Mouse (Mus musculus) MN1 (cell line): ENCODE data around the gene Xpo5.
A peak's percentile ranks its signal among the peaks of the same experiment; 100 is the strongest.

ENCODE experiments used
- DNase-seq: peaks from one replicate; pipeline ENCODE4 v3.0.0-alpha.2; 2016; ENCODE audit warnings: low spot score

Gene Xpo5

GRCm38 (mm10) chr17:46202421-46203071 is at the start of gene Xpo5, which contains the start of gene Polh:
Gene Xpo5 (plus strand): TSS chr17:46202782.
Gene Polh (minus strand): TSS chr17:46202645.
- peak; percentile 99 for DNase-seq

- peak; percentile 93 for DNase-seq
These were observed 49.5 kb upstream of the Xpo5 start, which contains the start of gene Mad2l1bp for GRCm38 (mm10) chr17:46152847-46153782. Gene Mad2l1bp (minus strand): TSS chr17:46153553.

DNA sequence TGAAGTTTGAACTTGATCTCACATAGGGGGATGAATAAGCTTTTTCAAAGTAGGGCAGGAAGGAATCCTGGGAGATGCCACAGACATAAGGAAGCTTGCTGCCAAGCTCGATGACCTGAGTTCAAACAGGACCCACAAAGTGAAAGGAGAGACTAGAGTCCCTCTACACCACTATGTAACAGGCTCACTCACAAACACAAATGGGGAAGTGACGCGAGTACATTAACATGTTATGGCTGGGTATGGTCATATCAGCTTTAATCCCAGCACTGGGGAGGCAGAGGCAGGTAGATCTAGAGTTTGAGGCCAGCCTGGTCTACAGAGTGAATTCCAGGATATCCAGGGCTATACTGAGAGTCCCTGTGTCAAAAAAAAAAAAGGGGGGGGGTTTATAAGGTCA is 48.2 kb upstream of the Xpo5 start:
- no peak for DNase-seq

DNA sequence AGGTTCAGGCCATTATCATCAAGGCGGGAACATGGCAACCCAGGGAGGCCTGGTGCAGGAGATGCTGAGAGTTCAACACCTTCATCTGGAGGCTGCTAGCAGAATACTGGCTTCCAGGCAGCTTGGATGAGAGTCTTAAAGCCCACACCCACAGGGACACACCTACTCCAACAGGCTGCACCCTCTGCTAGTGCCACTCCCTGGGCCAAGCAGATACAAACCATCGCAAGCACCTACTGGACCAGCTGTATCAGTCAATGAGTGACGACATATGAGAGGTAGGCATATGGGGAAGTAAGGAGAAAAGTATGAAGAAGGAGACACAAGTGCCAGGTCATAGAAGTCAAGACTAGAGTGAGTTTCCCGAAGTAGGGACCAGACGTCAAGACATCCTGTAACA is 45.9 kb upstream of the Xpo5 start:
- DNase-seq, result no peak

DNA sequence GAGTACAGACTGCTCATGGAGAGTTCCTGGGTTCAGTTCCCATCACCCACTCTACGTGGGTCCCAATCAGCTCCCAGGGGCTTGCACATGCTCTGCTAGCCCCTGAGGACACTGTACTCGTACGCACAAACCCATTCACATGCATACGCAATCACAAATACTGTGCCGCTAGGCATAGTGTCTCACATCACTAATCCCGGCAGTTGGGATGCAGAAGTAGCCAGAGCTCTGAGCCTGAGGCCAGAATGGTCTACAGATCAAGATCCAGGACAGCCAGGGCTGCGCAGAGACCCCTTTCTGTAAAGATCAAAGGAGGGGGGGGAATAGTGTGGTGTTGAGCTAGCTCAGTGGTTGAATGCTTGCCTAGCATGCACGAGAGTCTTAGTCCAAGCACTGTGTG is 45.5 kb upstream of the Xpo5 start:
- no peak for DNase-seq

- no peak for DNase-seq
These were observed 43.3 kb upstream of the Xpo5 start for GRCm38 (mm10) chr17:46159236-46159635.

GRCm38 (mm10) chr17:46160090-46160662 is 42.4 kb upstream of the Xpo5 start:
- DNase-seq, result peak; percentile 93

DNA sequence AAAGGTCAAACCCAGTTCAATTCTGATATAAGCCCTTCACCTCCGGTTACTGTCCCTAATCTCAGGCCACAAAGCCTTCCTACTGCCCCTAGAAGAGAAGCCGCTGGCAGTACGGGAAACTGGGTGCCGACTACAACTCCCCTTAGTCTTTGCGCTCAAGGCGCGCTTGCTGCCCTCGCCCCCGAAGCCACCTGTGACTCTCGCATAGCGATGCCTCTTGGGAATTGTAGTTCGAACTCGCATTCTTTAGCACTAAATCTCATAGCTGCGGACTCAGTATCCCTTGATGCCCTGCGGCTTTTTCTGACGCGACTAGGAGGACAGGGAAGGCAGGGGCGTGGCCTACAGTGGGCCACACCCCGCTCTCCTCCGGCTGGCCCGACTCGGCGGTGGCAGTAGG is 41.9 kb upstream of the Xpo5 start, which contains the start of gene Gtpbp2:
TSS of gene Gtpbp2 (plus strand) at position 347 of the 400 bp plus-strand sequence.
- DNase-seq, result peak; percentile 100

- peak; percentile 68 for DNase-seq
These were observed 41.4 kb upstream of the Xpo5 start for GRCm38 (mm10) chr17:46161179-46161578.

- DNase-seq, result peak; percentile 36
These were observed 40.9 kb upstream of the Xpo5 start for GRCm38 (mm10) chr17:46161710-46162109.

GRCm38 (mm10) chr17:46162551-46162950 is 40.0 kb upstream of the Xpo5 start:
- no peak for DNase-seq

DNA sequence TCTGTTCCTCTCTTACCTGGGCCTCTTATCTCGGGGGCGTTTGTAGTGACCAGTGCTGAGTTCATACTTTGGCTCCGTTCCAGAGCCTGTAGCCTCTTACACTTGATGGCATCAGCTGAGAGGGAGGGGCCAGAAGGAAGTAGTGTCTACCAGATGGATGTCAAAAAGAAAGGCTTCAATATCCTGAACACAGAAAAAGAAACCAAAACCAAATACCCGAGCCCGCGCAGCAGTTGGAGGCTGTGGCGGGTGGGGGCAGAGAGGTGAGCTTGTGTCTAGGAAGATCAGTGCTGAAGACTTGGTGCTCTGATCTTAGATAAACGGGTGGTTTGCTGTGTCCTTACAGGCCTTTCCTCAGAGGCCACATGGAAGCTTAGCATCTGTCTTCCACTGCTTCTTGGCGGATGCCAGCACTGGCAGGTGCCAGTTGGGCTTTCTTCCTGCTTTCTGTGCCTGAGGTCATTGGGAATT is 39.6 kb upstream of the Xpo5 start:
- DNase-seq, result peak; percentile 90

DNA sequence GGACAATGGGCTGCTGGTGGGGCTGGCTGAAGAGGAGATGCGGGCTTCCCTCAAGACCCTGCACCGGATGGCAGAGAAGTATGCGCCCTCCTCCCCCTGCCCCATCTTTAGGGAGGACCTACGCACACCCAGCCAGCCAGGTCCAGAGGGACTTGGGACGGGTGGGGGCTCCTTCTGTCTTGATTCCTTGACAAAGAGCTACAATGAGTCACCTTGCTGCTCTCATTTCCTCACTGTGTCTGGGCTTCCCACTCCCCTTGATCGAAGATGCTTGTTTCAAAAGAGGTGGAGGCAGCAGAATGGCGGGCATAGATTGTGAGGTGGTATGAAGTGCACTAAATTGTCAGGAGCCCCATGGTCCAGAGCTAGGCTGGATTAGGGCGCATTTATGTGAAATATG is 38.3 kb upstream of the Xpo5 start:
- DNase-seq, result no peak

DNA sequence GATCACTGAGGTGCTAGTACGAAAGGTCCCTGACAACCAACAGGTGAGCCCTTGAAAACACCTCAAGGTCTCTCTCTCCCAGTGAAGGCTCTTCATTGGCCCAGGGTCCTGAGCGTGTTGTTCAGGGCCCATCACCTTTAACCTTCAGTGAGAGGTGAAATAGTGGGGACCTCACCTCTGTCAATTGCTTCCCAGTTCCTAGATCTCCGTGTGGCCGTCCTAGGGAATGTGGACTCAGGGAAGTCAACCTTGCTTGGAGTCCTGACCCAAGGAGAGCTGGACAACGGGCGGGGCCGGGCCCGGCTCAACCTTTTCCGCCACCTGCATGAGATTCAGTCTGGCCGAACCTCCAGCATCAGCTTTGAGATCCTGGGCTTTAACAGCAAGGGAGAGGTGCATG is 37.8 kb upstream of the Xpo5 start:
- no peak for DNase-seq

DNA sequence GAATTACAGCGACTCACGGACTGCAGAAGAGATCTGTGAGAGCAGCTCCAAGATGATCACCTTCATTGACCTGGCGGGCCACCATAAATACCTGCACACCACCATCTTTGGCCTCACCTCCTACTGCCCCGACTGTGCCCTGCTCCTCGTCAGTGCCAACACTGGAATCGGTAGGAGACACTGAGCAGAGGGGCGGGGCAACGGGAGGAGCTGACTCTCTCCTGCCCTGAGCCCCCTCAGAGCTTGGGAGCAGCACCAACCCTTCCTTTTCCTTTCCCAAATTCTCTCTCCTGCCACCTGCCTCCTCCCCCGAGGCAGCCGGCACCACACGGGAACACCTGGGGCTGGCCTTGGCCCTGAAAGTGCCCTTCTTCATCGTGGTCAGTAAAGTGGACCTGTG is 37.1 kb upstream of the Xpo5 start:
- no peak for DNase-seq

DNA sequence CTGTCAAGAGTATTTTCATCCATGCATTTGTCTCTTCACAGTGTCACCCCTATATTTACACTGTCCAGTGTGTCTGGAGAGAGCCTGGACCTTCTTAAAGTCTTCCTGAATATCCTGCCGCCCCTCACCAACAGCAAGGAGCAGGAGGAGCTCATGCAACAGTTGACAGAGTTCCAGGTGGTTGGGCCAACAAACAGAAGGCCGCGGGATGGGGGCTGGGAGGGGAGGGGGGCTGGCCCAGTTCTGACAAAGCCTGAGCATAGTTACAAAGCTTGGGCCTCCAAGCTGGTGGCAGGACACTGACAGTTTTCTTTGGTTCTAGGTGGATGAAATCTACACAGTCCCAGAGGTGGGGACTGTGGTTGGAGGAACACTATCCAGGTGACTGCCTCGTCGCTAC is 36.3 kb upstream of the Xpo5 start:
- no peak for DNase-seq

DNA sequence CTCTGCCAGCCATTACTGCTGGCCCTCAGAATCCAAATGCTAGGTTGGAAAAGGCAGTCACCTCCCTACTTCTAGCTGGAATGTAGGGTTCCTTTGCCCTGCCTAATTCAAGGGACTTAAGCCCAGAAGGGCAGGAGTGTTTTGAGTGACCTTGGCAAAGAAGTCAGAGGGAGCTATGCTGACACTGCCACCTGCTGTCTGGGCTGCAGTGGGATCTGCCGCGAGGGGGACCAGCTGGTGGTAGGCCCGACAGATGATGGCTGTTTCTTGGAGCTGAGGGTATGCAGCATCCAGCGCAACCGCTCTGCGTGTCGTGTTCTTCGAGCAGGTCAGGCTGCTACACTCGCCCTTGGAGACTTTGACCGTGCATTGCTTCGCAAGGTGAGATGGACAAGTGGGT is 35.6 kb upstream of the Xpo5 start:
- DNase-seq, result peak; percentile 63

DNA sequence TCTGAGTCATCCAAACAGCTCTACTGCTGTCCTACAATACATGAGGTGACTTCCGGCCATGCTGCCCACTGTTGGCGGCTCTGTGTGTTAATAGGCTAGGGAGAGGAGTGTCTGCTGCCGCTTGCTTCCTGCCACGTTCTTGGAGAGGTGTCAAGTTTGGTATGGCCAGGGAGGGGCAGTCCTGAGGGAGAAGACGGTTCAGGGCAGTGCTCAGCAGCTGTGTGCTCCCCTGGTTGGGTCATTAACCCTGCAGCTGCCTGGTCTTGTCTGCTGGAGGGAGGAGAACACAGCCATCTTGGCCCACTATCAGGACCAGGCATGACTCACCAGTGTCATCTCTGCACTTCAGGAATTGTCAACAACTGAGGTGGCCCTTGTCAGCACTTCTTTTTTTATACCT is 34.3 kb upstream of the Xpo5 start:
- DNase-seq, result peak; percentile 90

DNA sequence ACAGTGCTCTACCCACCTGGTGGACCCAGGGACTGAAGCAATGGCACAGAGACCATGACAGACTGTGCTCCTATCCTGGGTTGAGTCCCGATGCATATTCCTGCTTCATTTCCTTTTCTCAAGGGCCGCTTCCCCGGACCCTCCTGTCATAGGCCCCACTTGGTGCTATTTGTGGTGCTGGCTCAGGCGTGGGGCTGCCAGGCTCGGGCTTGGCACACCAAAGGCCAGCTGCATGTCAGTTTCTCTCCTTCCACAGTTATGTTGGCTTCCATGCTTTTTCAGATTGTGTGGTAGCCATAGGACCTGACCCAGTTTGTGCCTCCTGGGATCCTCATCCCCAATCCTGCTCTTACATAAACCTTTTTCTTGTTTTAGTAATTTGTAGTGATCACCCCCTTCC is 33.8 kb upstream of the Xpo5 start:
- DNase-seq, result no peak

GRCm38 (mm10) chr17:46170538-46170937 is 32.0 kb upstream of the Xpo5 start:
- DNase-seq, result peak; percentile 60

GRCm38 (mm10) chr17:46182273-46182672 is 20.3 kb upstream of the Xpo5 start:
- no peak for DNase-seq

- no peak for DNase-seq
These were observed 13.8 kb upstream of the Xpo5 start for GRCm38 (mm10) chr17:46188829-46189228.

- peak; percentile 54 for DNase-seq
These were observed 1.4 kb upstream of the Xpo5 start for GRCm38 (mm10) chr17:46201151-46201550.
